Mouse (Mus musculus) embryonic facial prominence, embryonic 14.5 days (tissue): ENCODE measurements around the gene Nol12. TPM values are rescaled to one million over a fixed set of nuclear protein-coding genes. Genes with fewer than 3 reads are reported as not detected.

Experiments
- ATAC-seq: fragments of 200-750 bp; cut with Nextera tagmentation; 2 replicates; pipeline ENCODE4 v1.8.0; 2017; ENCODE audit warnings: low read depth, moderate number of reproducible peaks, moderate TSS enrichment
- DNase-seq: peaks from one replicate; pipeline ENCODE4 v3.0.0-alpha.2; 2015; ENCODE audit warnings: low spot score
- H3K27ac ChIP-seq: fragments of 300-500 bp; sonication (generic); replicated peaks from 2 replicates; pipeline ENCODE4 v1.5.1; 2014; ENCODE audit warnings: low read depth, mild to moderate bottlenecking, low read length, moderate library complexity
- H3K27me3 ChIP-seq: fragments of 300-500 bp; sonication (generic); replicated peaks from 2 replicates; pipeline ENCODE4 v1.6.1; 2014; ENCODE audit warnings: low read length; ENCODE audit not compliant: control insufficient read depth, insufficient read depth
- H3K36me3 ChIP-seq: fragments of 300-500 bp; sonication (generic); 2 replicates; pipeline ENCODE4 v1.6.1; 2014; ENCODE audit warnings: low read length, mixed read lengths; ENCODE audit not compliant: control insufficient read depth, insufficient read depth
- H3K4me1 ChIP-seq: fragments of 300-500 bp; sonication (generic); 2 replicates; pipeline ENCODE4 v1.6.1; 2014; ENCODE audit warnings: antibody characterized with exemption, low read length; ENCODE audit not compliant: control insufficient read depth, insufficient read depth
- H3K4me2 ChIP-seq: fragments of 300-500 bp; sonication (generic); 2 replicates; pipeline ENCODE4 v1.6.1; 2014; ENCODE audit warnings: low read depth, mild to moderate bottlenecking, low read length, moderate library complexity, mixed read lengths
- H3K4me3 ChIP-seq: fragments of 300-500 bp; sonication (generic); 2 replicates; pipeline ENCODE4 v1.5.1; 2014; ENCODE audit warnings: low read depth, mild to moderate bottlenecking, low read length
- H3K9ac ChIP-seq: fragments of 300-500 bp; sonication (generic); 2 replicates; pipeline ENCODE4 v1.6.1; 2014; ENCODE audit warnings: low read depth, mild to moderate bottlenecking, low read length, moderate library complexity, mixed read lengths
- H3K9me3 ChIP-seq: fragments of 300-500 bp; sonication (generic); 2 replicates; pipeline ENCODE4 v1.6.1; 2016; ENCODE audit warnings: low read length; ENCODE audit not compliant: control insufficient read depth
- WGBS: fragments of 180-500 bp; shearing (Covaris S2); extraction: QIAGEN DNeasy Blood & Tissue Kit; methylation state at CpG from one replicate; pipeline ENCODE4 v1.1.7; 2014; 5-methylcytosine and 5-hydroxymethylcytosine counted together
- polyA plus RNA-seq: library from polyadenylated mRNA; unstranded; fragments of >200 nt; fragmentation: Nextera tagmentation; extraction: Ambion mirVana; gene quantifications from 2 replicates; pipeline ENCODE4 v1.2.1, GENCODE M21; 2014

The Nol12 gene
- polyA plus RNA-seq, 1 experiment from 2014 or later, result 54.3 TPM

- no peak overlapping the region for H3K9ac ChIP-seq
- no peaks in the 10 kb centered on the region for H3K9me3 ChIP-seq
- H3K4me3 ChIP-seq, result no peak overlapping the region; the same call in 1 of the 2 replicates
- no peak for ATAC-seq
- 97% methylated on average over 3 of the region's 3 CpGs for WGBS
- no peaks in the 10 kb centered on the region for H3K36me3 ChIP-seq
- no peak overlapping the region for H3K27ac ChIP-seq
- H3K27me3 ChIP-seq, result no peaks in the 10 kb centered on the region
- 0 out of 2 replicates have a peak, but pooled peaks cover 6% of the 10 kb centered on the region for H3K4me1 ChIP-seq
- peak overlapping the region; percentile 77; the same call in 1 of the 2 replicates for H3K4me2 ChIP-seq
- DNase-seq, result no peak
Observed at GRCm38 (mm10) chr15:78948883-78949282, 14.2 kb downstream of the Nol12 start.

- no peak for ATAC-seq
- Histone ChIP-seq H3K27ac (no peak overlapping the region), H3K4me2 (no peak overlapping the region), H3K27me3 (no peaks in the 10 kb centered on the region), H3K4me1 (peaks cover 4% of the 10 kb centered on the region; the same call in 1 of the 2 replicates), H3K9ac (no peak overlapping the region), H3K36me3 (peaks cover 12% of the 10 kb centered on the region; the same call in 1 of the 2 replicates), H3K9me3 (no peaks in the 10 kb centered on the region), H3K4me3 (no peak overlapping the region)
- DNase-seq, result no peak
- WGBS, result 78% methylated on average over 3 of the region's 3 CpGs
Observed at GRCm38 (mm10) chr15:78955663-78956062, 20.9 kb downstream of the Nol12 start.

- H3K27ac ChIP-seq, result 0 out of 2 replicates have a peak overlapping the region, but pooled peaks have one; percentile 49
- no peaks in the 10 kb centered on the region for H3K9me3 ChIP-seq
- peaks cover 4% of the 10 kb centered on the region; the same call in 1 of the 2 replicates for H3K4me1 ChIP-seq
- no peaks in the 10 kb centered on the region for H3K27me3 ChIP-seq
- ATAC-seq (no peak), DNase-seq (no peak)
- no peak overlapping the region for H3K4me3 ChIP-seq
- H3K4me2 ChIP-seq, result no peak overlapping the region
- WGBS, result 74% methylated on average over 4 of the region's 4 CpGs
- H3K9ac ChIP-seq, result no peak overlapping the region
- peaks cover 12% of the 10 kb centered on the region; the same call in 1 of the 2 replicates for H3K36me3 ChIP-seq
Observed at GRCm38 (mm10) chr15:78956351-78956750, 21.6 kb downstream of the Nol12 start.

GRCm38 (mm10) chr15:78957021-78957420 lies 22.3 kb downstream of the Nol12 start:
- Histone ChIP-seq H3K27me3 (no peaks in the 10 kb centered on the region), H3K4me3 (no peak overlapping the region), H3K27ac (peak overlapping the region; percentile 49), H3K9ac (peak overlapping the region; percentile 9; the same call in 1 of the 2 replicates), H3K36me3 (peaks cover 12% of the 10 kb centered on the region; the same call in 1 of the 2 replicates), H3K9me3 (no peaks in the 10 kb centered on the region), H3K4me2 (no peak overlapping the region; the same call in 1 of the 2 replicates), H3K4me1 (peaks cover 4% of the 10 kb centered on the region; the same call in 1 of the 2 replicates)
- ATAC-seq (peak; percentile 73; the same call in 1 of the 2 replicates), DNase-seq (peak; percentile 40)
- 55% methylated on average over 13 of the region's 15 CpGs for WGBS

- H3K4me3 ChIP-seq, result no peak overlapping the region
- WGBS, result 89% methylated on average over 11 of the region's 11 CpGs
- H3K36me3 ChIP-seq, result peaks cover 12% of the 10 kb centered on the region; the same call in 1 of the 2 replicates
- no peaks in the 10 kb centered on the region for H3K27me3 ChIP-seq
- H3K27ac ChIP-seq, result no peak overlapping the region
- H3K4me2 ChIP-seq, result no peak overlapping the region
- peaks cover 4% of the 10 kb centered on the region; the same call in 1 of the 2 replicates for H3K4me1 ChIP-seq
- H3K9me3 ChIP-seq, result no peaks in the 10 kb centered on the region
- no peak overlapping the region for H3K9ac ChIP-seq
- DNase-seq (no peak), ATAC-seq (no peak)
Observed at GRCm38 (mm10) chr15:78959537-78959936, 24.8 kb downstream of the Nol12 start.

- no peak for DNase-seq
- H3K27ac ChIP-seq, result no peak overlapping the region
- H3K27me3 ChIP-seq, result no peaks in the 10 kb centered on the region
- H3K4me3 ChIP-seq, result no peak overlapping the region
- peaks cover 4% of the 10 kb centered on the region; the same call in 1 of the 2 replicates for H3K4me1 ChIP-seq
- no peaks in the 10 kb centered on the region for H3K9me3 ChIP-seq
- no peak for ATAC-seq
- H3K36me3 ChIP-seq, result peaks cover 12% of the 10 kb centered on the region; the same call in 1 of the 2 replicates
- no peak overlapping the region for H3K9ac ChIP-seq
- H3K4me2 ChIP-seq, result no peak overlapping the region
- WGBS, result 68% methylated on average over 4 of the region's 4 CpGs
Observed at GRCm38 (mm10) chr15:78960088-78960487, 25.4 kb downstream of the Nol12 start.

- WGBS, result 33% methylated on average over 2 of the region's 2 CpGs
- H3K27ac ChIP-seq, result no peak overlapping the region
Observed at GRCm38 (mm10) chr15:78962885-78963284, 28.2 kb downstream of the Nol12 start.

GRCm38 (mm10) chr15:78971626-78972025 lies 36.9 kb downstream of the Nol12 start:
- Histone ChIP-seq H3K27me3 (no peaks in the 10 kb centered on the region), H3K9me3 (no peaks in the 10 kb centered on the region), H3K4me2 (no peak overlapping the region), H3K9ac (no peak overlapping the region), H3K36me3 (peaks cover 12% of the 10 kb centered on the region; the same call in 1 of the 2 replicates), H3K4me1 (no peaks in the 10 kb centered on the region), H3K27ac (no peak overlapping the region), H3K4me3 (no peak overlapping the region)
- DNase-seq (no peak), ATAC-seq (no peak)
- WGBS, result 66% methylated on average over 6 of the region's 6 CpGs

More at GRCm38 (mm10) chr15:78962885-78963284, 28.2 kb downstream of the Nol12 start:
- no peak overlapping the region for H3K4me2 ChIP-seq
- H3K9me3 ChIP-seq, result no peaks in the 10 kb centered on the region
- DNase-seq, result peak; percentile 67
- H3K27me3 ChIP-seq, result no peaks in the 10 kb centered on the region
- no peak overlapping the region for H3K4me3 ChIP-seq
- H3K9ac ChIP-seq, result no peak overlapping the region
- H3K4me1 ChIP-seq, result no peaks in the 10 kb centered on the region
- peaks cover 23% of the 10 kb centered on the region; the same call in 1 of the 2 replicates for H3K36me3 ChIP-seq
- peak; percentile 68 for ATAC-seq

GRCm38 (mm10) chr15:78973950-78974349 lies 39.2 kb downstream of the Nol12 start:
- H3K27me3 ChIP-seq, result no peaks in the 10 kb centered on the region
- H3K27ac ChIP-seq, result no peak overlapping the region
- H3K4me2 ChIP-seq, result no peak overlapping the region
- 72% methylated on average over 6 of the region's 7 CpGs for WGBS
- no peaks in the 10 kb centered on the region for H3K9me3 ChIP-seq
- H3K4me3 ChIP-seq, result no peak overlapping the region
- H3K9ac ChIP-seq, result no peak overlapping the region
- ATAC-seq, result no peak
- H3K36me3 ChIP-seq, result no peaks in the 10 kb centered on the region
- DNase-seq, result no peak
- peaks cover 8% of the 10 kb centered on the region for H3K4me1 ChIP-seq
